Mouse (Mus musculus): Measurements from ENCODE around the gene Satb2. TPM values are rescaled to one million over a fixed set of nuclear protein-coding genes. Genes with fewer than 3 reads are reported as not detected.

Gene Satb2
- polyA plus RNA-seq, 1 experiment from 2014 or later, result 1.9 TPM

Small RNA genes within 50 kb of the gene (microRNA-seq; reads per million reads assigned to microRNA genes)
- not detected for gene Gm23943
